Mouse (Mus musculus) fibroblast of lung, adult 2 months (primary cell): ENCODE measurements at regions not wholly inside any gene's neighbourhood (a gene's known extent, or its start where the extent isn't known, plus 50 kb on each side); places are given as distances from the start of the nearest gene placed in this dataset.

Source experiments
- DNase-seq: peaks from one replicate; pipeline ENCODE4 v3.0.0-alpha.2; 2011; ENCODE audit warnings: low read depth

DNA sequence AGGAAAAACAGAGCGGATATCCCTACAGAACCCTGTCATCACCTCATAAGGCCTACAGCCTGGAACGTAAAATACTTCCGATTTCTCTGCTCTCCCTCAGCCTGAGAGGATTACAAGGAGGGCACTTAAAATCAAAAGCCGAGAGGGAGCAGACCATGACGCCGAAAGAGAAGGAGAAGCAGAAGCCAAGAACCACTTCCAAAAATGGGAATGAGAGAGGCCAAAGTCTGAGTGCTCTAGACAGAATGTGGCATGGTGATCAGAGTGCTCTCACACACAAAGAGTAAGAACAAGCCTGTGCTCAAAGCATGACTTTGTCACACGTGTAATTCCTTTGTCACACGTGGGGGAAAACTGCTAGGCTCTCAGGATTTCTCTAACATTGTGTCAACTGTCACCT lies 125.9 kb downstream of the Hlx start:
- DNase-seq, result no peak

DNA sequence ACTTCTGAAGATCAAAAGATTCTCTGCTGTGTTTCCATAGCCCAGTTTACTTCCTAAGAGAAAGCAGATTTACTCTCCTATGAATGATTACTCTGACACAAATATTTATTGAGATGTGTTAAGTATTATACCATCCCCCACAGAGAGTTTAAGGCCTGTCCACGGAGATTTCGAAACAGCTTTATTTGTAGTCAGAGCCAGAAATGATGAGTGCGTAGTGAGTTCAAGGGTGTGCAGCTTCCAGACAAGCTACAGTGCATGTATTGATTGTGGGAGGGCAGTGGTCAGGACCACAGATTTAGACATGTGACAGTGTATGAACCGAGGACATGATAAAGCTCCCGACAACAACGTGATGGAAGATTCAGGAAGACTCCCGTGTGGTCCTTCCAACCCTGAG lies 126.8 kb downstream of the Hlx start:
- DNase-seq, result no peak

GRCm38 (mm10) chr1:184603136-184603535 lies 129.3 kb downstream of the Hlx start:
- no peak for DNase-seq

DNA sequence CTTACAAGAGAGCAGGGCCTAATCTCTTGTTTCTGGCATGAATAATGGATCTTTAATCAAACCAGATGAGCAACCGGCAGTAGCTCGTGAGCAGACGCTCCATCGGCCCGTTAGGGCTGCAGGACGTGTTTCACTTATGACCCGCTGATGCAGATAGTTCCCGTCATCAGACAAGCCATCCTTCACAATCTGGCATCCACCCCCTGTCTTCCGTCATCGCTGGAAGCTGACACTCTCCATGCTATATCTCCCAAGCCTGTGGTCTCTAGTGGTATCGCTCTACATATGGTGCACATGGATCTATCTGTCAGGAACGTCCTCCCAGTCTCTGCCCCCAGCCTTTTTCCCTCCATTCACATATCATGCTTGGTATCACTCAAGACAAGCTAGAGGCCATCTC lies 137.0 kb downstream of the Hlx start:
- DNase-seq, result no peak

DNA sequence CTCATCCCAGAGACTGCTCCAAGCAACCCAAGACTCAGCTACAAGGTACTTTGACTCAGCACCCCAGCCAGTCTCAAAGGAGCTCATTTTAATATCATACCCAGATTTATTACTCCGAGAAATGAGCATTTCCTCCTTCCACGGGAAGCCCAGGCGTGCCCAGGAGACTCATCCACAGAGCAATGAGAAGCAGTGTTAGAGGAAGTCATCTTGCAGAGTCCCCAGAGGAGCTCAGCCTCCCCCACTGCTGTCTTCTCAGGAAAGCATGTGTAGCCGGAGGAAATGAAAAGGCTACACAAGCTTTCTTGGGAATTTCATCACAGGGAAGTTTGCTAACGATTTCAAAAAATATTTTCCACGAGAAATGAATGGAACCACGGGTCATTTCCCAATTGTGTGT lies 141.8 kb downstream of the Hlx start:
- DNase-seq, result no peak

DNA sequence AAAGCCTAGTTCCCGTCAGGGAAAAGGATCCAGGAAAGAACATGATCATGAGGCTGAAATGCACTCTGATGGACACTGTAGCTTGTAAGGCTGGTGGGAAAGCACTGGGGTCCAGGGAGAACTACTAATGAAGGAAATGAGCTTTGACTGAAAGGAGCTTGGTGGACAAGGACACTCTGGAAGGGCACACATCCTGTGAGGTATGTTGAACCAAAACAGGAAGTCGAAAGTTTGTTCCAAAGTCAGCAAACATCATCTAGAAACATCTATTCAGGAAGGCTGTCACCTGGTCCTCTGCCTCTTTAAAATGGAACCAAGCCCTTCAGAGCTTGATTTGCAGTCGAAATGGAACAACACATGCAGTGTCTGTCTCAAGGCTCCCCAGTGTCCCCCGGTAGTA lies 143.1 kb downstream of the Hlx start:
- DNase-seq, result no peak

DNA sequence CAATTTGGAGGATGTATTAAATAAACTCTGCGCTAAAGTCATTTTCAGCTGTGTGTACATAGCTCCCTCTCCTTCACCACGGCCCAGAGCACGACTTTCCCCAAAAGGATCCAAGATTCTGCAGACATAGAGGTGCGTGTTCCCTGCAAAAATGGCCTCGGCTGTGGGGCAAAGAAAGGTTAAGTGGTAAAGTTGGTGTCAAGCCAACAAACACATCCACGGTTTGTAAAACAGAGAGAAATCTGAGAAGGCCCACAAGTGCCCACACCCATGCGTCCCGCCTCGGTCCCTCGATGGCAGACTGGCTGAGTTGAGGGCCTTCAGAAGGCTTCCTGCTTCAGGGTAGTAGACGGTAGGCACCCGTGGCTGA lies 147.9 kb downstream of the Hlx start:
- no peak for DNase-seq

DNA sequence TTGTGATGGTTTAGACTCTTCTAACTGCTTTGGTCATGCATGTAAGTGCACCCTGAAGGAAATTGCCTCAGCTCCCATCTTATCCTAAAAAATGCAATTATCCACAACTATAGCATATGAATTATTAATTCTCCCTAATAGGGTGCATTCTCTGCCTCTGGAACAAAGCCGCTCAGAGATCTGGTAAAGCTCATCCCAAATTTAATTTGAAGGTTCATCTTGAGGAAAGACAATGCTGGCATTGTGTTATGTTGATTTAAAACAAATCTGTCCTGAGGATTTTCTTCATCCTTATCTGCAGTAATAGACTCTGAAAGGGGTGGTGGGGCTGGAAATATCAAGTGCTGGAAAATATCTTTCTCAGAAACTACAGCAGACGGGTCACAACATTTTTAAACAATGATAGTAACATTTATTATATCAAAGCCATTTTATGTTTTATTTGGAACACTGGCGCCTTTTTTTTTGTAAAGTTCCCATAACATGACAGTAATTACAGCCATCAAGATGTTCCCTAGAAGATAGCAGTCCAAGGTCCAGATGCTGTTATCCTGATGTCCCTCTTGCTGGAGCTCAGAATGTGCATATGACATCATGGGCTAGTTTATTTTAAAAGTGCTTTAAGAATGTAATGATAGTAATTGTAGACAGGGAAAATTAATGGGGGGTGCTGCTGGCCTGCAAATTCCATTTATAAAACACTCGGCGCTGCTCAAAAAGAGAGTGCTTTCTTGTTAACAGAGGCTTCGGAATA lies 148.5 kb downstream of the Hlx start:
- DNase-seq, result no peak

DNA sequence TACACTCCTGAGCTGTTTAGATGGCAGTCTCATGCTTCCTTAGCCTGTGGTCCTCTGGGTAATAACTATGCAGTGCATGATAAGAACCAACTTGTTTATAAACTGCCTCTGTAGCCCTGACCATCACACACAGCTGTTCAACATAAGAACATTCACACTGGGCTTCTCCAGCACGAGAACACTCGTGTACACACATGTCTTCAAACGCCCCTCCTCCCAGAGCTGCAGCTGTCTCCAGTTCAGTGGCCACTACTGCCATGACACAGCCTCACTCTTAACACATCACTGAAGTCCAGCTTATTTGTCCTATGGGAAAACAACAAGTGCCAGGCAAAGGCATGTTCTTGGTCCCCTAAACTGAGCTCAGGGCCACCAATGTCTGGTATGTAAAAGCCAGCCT lies 152.9 kb downstream of the Hlx start:
- DNase-seq, result no peak

GRCm38 (mm10) chr1:184576527-184576926 lies 155.9 kb downstream of the Hlx start:
- DNase-seq, result no peak

DNA sequence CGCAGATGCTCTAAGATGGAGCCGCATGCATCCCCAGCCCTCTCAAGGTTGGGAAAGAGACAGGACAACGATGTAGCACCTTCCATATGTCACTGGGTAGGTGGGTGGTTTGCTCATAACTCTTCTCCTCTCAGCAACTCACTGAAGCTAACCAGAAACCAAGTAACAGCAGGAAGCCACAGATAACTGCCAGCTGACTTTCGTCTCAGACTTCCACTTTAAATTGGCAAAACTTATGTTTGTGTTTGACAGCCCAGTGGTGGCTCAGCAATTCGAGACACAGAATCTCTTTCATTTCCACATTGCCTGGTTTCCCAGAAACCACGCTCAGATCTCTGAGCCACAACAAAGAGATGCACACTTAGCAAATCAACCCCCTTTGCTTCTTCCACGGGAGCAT lies 159.1 kb downstream of the Hlx start:
- no peak for DNase-seq

DNA sequence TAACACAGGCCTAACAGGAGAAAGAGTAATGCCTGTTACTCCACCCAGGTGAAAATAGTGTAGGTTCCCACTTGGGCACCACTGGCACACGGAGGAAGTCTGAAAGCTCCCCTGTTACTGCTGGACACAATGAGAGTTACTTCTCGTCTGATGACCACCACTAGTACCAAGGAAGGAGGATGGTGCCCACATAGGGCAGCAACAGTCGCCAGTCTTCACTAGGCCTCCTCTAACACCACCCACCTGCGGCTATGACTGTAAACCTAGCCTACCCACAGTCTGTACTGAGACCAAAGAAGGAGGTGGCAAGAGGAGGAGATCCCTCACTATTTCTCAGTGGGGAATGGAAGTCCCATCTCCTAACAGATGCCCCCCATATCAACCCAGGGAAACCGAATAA lies 161.7 kb downstream of the Hlx start:
- DNase-seq, result no peak

DNA sequence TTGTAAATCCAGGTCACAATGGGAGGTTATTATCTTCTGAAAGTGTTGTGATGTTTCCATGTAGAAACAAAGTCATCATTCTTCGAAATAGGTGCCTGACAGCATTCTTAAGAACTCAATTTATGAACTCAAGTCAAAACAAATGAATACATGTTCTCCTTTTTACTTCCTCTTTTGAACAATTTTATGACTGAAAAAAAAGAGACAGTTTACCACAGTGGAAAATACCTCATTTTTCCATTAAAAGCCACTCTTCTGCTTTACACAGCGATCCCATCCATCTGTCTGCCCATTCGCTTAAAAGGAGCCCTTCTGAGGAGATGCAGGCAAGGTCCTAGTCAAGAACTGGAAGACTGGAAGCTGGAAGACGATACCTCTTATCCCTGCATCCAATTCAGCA lies 169.5 kb downstream of the Hlx start:
- DNase-seq, result no peak

GRCm38 (mm10) chr1:184562239-184562638 lies 170.2 kb downstream of the Hlx start:
- DNase-seq, result no peak

DNA sequence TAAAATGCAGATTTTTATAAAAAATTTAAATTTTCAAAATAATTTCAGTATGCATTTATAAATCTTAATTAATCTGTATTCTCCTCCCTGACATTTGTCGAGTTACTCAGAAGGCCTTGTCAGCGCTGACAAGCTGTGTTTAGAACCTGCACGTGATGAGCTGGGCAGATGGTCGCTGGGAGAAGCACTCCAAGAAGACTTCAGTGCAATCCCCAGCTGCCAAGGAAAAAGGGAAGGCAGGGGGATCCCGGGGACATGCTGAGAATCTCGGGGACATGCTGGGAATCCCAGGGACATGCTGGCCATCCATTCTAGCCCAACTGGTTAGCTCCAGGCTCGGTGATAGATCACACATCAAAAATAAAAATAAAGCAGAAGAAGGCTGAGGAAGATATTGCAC lies 172.9 kb downstream of the Hlx start:
- no peak for DNase-seq

DNA sequence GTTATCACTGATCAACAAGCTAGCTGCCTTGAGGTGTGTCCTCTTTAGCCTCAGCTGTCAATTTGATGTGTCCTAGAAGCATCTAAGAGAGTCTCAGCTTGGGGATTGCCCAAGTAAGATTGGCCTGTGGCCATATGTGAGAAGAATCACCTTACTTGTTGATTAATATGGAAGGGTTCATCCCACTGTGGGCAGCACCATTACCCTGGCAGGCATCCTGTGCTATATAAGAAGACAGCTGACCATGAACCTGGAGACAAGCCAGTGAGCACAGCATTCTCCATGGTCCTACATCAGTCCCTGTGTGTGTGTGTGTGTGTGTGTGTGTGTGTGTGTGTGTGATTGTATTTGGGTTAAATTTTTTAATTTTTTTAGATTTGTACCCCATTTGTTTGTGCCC lies 178.6 kb downstream of the Hlx start:
- no peak for DNase-seq

DNA sequence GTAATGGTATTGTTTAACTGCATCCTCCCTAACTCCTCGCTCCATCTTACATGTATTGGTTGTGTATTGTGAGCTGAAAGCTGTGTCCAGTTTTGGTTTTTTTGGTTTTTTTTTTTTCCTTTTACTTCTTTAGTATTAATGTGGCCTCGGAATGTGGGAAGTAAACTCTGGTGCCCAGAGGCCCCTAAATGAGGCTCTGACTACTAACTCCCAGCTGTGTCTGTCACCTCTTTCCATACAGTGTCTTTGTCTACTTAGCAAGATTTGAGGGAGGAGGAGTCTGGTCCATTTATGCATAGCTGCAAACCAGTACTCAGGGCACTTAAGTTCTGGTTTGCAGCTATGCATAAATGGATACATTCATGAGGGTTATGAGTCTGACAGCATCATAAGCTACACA lies 181.9 kb downstream of the Hlx start:
- DNase-seq, result no peak

DNA sequence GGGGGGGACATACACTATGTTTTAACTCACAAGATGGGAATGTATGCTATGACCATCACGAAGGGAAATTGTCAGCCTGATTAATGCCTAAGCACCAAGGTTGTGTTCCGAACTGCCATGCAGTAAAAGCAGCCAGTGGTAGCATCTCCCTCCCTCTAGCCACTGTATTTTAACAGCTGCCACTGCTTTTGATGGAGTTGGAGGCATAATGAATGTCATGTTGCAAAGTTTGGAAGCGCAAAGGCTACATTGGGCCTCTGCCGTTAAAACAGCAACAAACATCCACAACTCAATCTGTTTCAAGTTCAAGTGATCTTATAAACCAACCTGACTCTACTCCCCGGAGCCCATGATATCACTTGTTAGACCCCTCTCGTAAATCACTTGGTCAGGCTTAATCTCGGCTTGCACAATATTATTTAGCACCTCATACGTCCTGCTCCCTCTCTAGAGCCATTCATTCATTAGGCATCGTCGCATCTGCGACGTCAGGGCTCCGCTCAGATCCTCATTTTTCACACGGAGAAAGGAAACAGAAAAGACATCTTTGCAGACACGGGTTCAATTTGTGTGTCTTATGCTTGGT lies 184.7 kb downstream of the Hlx start:
- DNase-seq, result no peak

- no peak for DNase-seq
Observed at GRCm38 (mm10) chr1:184546140-184546661, 186.2 kb downstream of the Hlx start.

GRCm38 (mm10) chr1:184545111-184545510 lies 187.3 kb downstream of the Hlx start:
- DNase-seq, result no peak

GRCm38 (mm10) chr1:184542321-184543115 lies 189.9 kb downstream of the Hlx start:
- no peak for DNase-seq

GRCm38 (mm10) chr1:184539818-184540217 lies 192.6 kb downstream of the Hlx start:
- DNase-seq, result no peak
